In the genomic region with DNA sequence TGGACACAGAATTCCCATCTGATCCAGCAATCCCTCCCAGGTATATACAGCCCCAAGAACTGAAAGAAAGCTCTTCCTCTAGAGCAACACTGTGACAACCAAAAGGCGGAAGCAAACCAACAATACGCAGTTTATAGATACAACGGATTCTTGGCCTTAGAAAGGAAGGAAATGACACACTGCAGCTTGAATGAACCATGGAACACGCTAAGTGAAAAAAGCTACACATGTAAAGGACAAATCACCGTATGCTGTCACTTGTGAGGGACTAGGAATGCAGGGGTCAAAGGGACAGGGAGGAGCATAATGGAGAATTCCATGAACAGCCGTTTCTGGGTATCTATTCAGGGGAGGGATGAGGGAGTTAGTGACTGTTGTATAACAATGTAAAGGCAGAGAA, we compare ENCODE assay signal across 19 mouse cellular contexts. TPM values are rescaled to one million over a fixed set of nuclear protein-coding genes. Genes with fewer than 3 reads are reported as not detected.
DNase-seq lines count a peak whose midpoint lies in the region; ATAC-seq lines count a peak whose summit lies in the region.
"Had no signal": no experiment of that assay in that cellular context is flagged by ENCODE, and none has a peak within 500 bp of the region (broad histone marks: within the 10 kb centered on the region; RNA-seq: fewer than 3 reads in every experiment).

No protein-coding gene starts in this region.

- 0 out of 2 replicates have a peak, but pooled peaks cover 2% of the 10 kb centered on the region for H3K36me3 ChIP-seq in heart, embryonic 10.5 days
- H3K36me3 ChIP-seq in kidney, embryonic 16.5 days (ENCODE audit: insufficient read depth, low read length), result 0 out of 2 replicates have a peak, but pooled peaks cover 3% of the 10 kb centered on the region
- H3K36me3 ChIP-seq: forebrain, embryonic 12.5 days; limb, embryonic 13.5 days; stomach, embryonic 15.5 days had no signal

- no peak for ATAC-seq in kidney, embryonic 16.5 days (ENCODE audit: low FRiP score, low TSS enrichment)
- ATAC-seq: hindbrain, embryonic 16.5 days; liver, postnatal 0 days had no signal

- H3K27me3 ChIP-seq in heart, embryonic 10.5 days (ENCODE audit: insufficient read depth, poor library complexity, severe bottlenecking), result no peaks in the 10 kb centered on the region
- H3K27me3 ChIP-seq in kidney, embryonic 16.5 days (ENCODE audit: insufficient read depth, low read length), result no peaks in the 10 kb centered on the region
- H3K27me3 ChIP-seq: forebrain, embryonic 12.5 days; limb, embryonic 13.5 days; stomach, embryonic 15.5 days had no signal

- H3K4me3 ChIP-seq in heart, embryonic 10.5 days, result no peak overlapping the region
- H3K4me3 ChIP-seq in kidney, embryonic 16.5 days (ENCODE audit: low read length), result no peak overlapping the region
- H3K4me3 ChIP-seq: forebrain, embryonic 12.5 days; limb, embryonic 13.5 days; stomach, embryonic 15.5 days had no signal

- H3K4me1 ChIP-seq in heart, embryonic 10.5 days, result peaks cover 47% of the 10 kb centered on the region
- H3K4me1 ChIP-seq in kidney, embryonic 16.5 days (ENCODE audit: insufficient read depth, low read length), result peaks cover 39% of the 10 kb centered on the region

- WGBS in heart, embryonic 10.5 days, result 53% methylated on average over 6 of the region's 6 CpGs
- WGBS in kidney, embryonic 16.5 days, result 62% methylated on average over 6 of the region's 6 CpGs

- no peaks in the 10 kb centered on the region for H3K9me3 ChIP-seq in heart, embryonic 10.5 days
- H3K9me3 ChIP-seq in kidney, embryonic 16.5 days (ENCODE audit: low read length), result no peaks in the 10 kb centered on the region
- H3K9me3 ChIP-seq: forebrain, embryonic 12.5 days; limb, embryonic 13.5 days; stomach, embryonic 15.5 days had no signal

- no peak overlapping the region for H3K9ac ChIP-seq in kidney, embryonic 16.5 days (replicated peaks; ENCODE audit: low read length)
- H3K9ac ChIP-seq: forebrain, embryonic 12.5 days; liver, postnatal 0 days; stomach, embryonic 15.5 days had no signal

- H3K4me2 ChIP-seq in kidney, embryonic 16.5 days (replicated peaks; ENCODE audit: low read depth, low read length), result no peak overlapping the region
- H3K4me2 ChIP-seq: forebrain, embryonic 12.5 days; limb, embryonic 13.5 days; stomach, embryonic 15.5 days had no signal

- 0 out of 2 replicates have a peak overlapping the region, but pooled peaks have one; percentile 4 for H3K27ac ChIP-seq in heart, embryonic 10.5 days
- 0 out of 2 replicates have a peak overlapping the region, but pooled peaks have one; percentile 15 for H3K27ac ChIP-seq in kidney, embryonic 16.5 days (ENCODE audit: low read length)
- H3K27ac ChIP-seq: limb, embryonic 13.5 days; stomach, embryonic 15.5 days had no signal

- no peak for DNase-seq in heart, embryonic 10.5 days (ENCODE audit: low spot score)
- DNase-seq in heart, postnatal 4 days, result no peak
- no peak for DNase-seq in kidney, postnatal 14 days
- peak; percentile 44 for DNase-seq in embryo, embryonic 11 days
- peak; percentile 44 for DNase-seq in lung, postnatal 10 days
- no peak for DNase-seq in layer of hippocampus, postnatal 14 days (ENCODE audit: low spot score in 2 of 2)
- DNase-seq: adrenal gland, adult 2 months; cerebellum, adult 8-10 months; layer of hippocampus, postnatal 36 days; liver, postnatal 0 days; midbrain, embryonic 14.5 days had no signal

RNA-seq across cellular contexts. Expression of gene Sox13, which starts 16.7 kb away (rescaled TPM):
- 4.2 and 8.5 TPM in 2 replicates for polyA plus RNA-seq in heart, embryonic 10.5 days (2016; fragmentation: Nextera tagmentation; extraction: Ambion mirVana)
- total RNA-seq in heart, postnatal 4 days (2021), result 10 to 100 TPM; 29.8 to 32.4 TPM
- polyA plus RNA-seq in kidney, embryonic 16.5 days (2015; fragmentation: Nextera tagmentation; extraction: Ambion mirVana), result 11.5 and 12.8 TPM in 2 replicates
- total RNA-seq in layer of hippocampus, postnatal 14 days (2021), result 10 to 100 TPM; 11.3 to 11.5 TPM

RNA-seq across cellular contexts. Expression of gene Etnk2, which starts 44.1 kb away (rescaled TPM):
- 1.5 and 2.1 TPM in 2 replicates for polyA plus RNA-seq in heart, embryonic 10.5 days (2016; fragmentation: Nextera tagmentation; extraction: Ambion mirVana)
- total RNA-seq in heart, postnatal 4 days (2021), result under 1 TPM; 0.83 to 0.93 TPM
- 3.9 and 4.9 TPM in 2 replicates for polyA plus RNA-seq in kidney, embryonic 16.5 days (2015; fragmentation: Nextera tagmentation; extraction: Ambion mirVana)
- total RNA-seq in layer of hippocampus, postnatal 14 days (2021), result 1 to 10 TPM; 5.3 to 5.9 TPM
- polyA plus RNA-seq: C2C12 had no signal

RNA-seq across cellular contexts. Expression of gene Ren1, which starts 57.1 kb away (rescaled TPM):
- 0.11 and 0.34 TPM in 2 replicates for polyA plus RNA-seq in heart, embryonic 10.5 days (2016; fragmentation: Nextera tagmentation; extraction: Ambion mirVana)
- total RNA-seq in heart, postnatal 4 days (2021), result under 1 TPM in 1 of 2 experiments, not detected in 1; 0.16 TPM
- polyA plus RNA-seq in kidney, embryonic 16.5 days (2015; fragmentation: Nextera tagmentation; extraction: Ambion mirVana), result 412 and 490 TPM in 2 replicates
- under 1 TPM in 1 of 2 experiments, not detected in 1; 0.28 TPM for total RNA-seq in layer of hippocampus, postnatal 14 days (2021)
- total RNA-seq: heart, adult 18-20 months; layer of hippocampus, postnatal 36 days had no signal
- polyA plus RNA-seq: C2C12; forebrain, embryonic 12.5 days; midbrain, embryonic 14.5 days; neural tube, embryonic 11.5 days had no signal

Comparison
In these comparisons a context has a peak if more than half of its experiments do, and no peak if none do; other contexts are left out.
1. DNase-seq: peak in embryo, embryonic 11 days (single experiment) and lung, postnatal 10 days (single experiment); none in heart, embryonic 10.5 days (single experiment), heart, postnatal 4 days (single experiment), kidney, postnatal 14 days (single experiment) and layer of hippocampus, postnatal 14 days (0 of 2).